Mouse (Mus musculus): ENCODE results near the gene Washc3.

- TF ChIP-seq EP300 (IDR thresholded peaks at IDR 0.05) (no peak), CTCF (IDR thresholded peaks at IDR 0.05) (no peak)
Observed at GRCm38 (mm10) chr10:88214800-88215514, 14.1 kb downstream of the Washc3 start.
